Mouse (Mus musculus) heart, adult 2 months (tissue): ENCODE data around the gene Vpreb3. TPM values are rescaled to one million over a fixed set of nuclear protein-coding genes. Genes with fewer than 3 reads are reported as not detected.
A peak's percentile ranks its signal among the peaks of the same experiment; 100 is the strongest.

Experiments used
- DNase-seq, 2 experiments: peaks; one replicate each; pipeline ENCODE4 v3.0.0; 2021
- H3K27ac ChIP-seq: fragments of 200-600 bp; 2 replicates; pipeline ENCODE4 v1.8.1; 2022
- H3K27me3 ChIP-seq: fragments of 200-500 bp; 2 replicates; pipeline ENCODE4 v1.6.1; 2012; ENCODE audit warnings: mild to moderate bottlenecking, low read length, inconsistent platforms, mixed read lengths; ENCODE audit not compliant: control insufficient read depth, insufficient read depth
- H3K36me3 ChIP-seq: fragments of 200-500 bp; 2 replicates; pipeline ENCODE4 v1.6.1; 2012; ENCODE audit warnings: low read length, inconsistent platforms; ENCODE audit not compliant: control insufficient read depth, insufficient read depth
- H3K4me1 ChIP-seq: fragments of 200-500 bp; 2 replicates; pipeline ENCODE4 v1.6.1; 2011; ENCODE audit warnings: low read length; ENCODE audit not compliant: control insufficient read depth, insufficient read depth
- H3K4me3 ChIP-seq: fragments of 200-600 bp; 2 replicates; pipeline ENCODE4 v1.8.1; 2022
- H3K79me2 ChIP-seq: fragments of 200-500 bp; replicated peaks from 2 replicates; pipeline ENCODE4 v1.6.1; 2012; ENCODE audit warnings: mild to moderate bottlenecking, inconsistent platforms, low read length, moderate library complexity, mixed read lengths; ENCODE audit not compliant: control insufficient read depth, insufficient read depth
- H3K9ac ChIP-seq: fragments of 200-500 bp; 2 replicates; pipeline ENCODE4 v1.6.1; 2012; ENCODE audit warnings: low read depth, mild to moderate bottlenecking, control low read depth, inconsistent platforms, low read length, mixed read lengths
- CTCF ChIP-seq: fragments of 200-600 bp; IDR thresholded peaks from 2 replicates; pipeline ENCODE4 v1.8.1; 2022; ENCODE audit warnings: antibody characterized with exemption, mild to moderate bottlenecking, moderate library complexity
- EP300 ChIP-seq: fragments of 200-500 bp; IDR thresholded peaks from 2 replicates; pipeline ENCODE4 v1.6.1; 2011; ENCODE audit warnings: low read depth, low read length, control low read depth; ENCODE audit not compliant: insufficient read depth
- POLR2A ChIP-seq: fragments of 200-500 bp; IDR thresholded peaks from 2 replicates; pipeline ENCODE4 v1.6.1; 2011; ENCODE audit warnings: mild to moderate bottlenecking, low read depth, low read length, control low read depth; ENCODE audit not compliant: insufficient read depth
- WGBS: fragments of 180-500 bp; shearing (Covaris S2); methylation state at CpG from one replicate; pipeline ENCODE4 v1.1.7; 2018; 5-methylcytosine and 5-hydroxymethylcytosine counted together
- intact Hi-C: fragments of 180-260 bp; cut with DNase I; formaldehyde crosslinking; loops from one replicate; pipeline ENCODE4 v1.15.1; 2025
- polyA plus RNA-seq: library from polyadenylated mRNA; depleted of rRNA; stranded (reverse); fragments of >200 nt; gene quantifications from 2 replicates; pipeline ENCODE4 v1.2.3, GENCODE M21; 2012
- total RNA-seq, 2 experiments: library from RNA; stranded (reverse); gene quantifications; 2 replicates each; pipeline ENCODE4 v1.2.3; 2021

Gene Vpreb3
- total and polyA plus RNA-seq, 3 experiments = 5.9 TPM; not detected in 2

DNA sequence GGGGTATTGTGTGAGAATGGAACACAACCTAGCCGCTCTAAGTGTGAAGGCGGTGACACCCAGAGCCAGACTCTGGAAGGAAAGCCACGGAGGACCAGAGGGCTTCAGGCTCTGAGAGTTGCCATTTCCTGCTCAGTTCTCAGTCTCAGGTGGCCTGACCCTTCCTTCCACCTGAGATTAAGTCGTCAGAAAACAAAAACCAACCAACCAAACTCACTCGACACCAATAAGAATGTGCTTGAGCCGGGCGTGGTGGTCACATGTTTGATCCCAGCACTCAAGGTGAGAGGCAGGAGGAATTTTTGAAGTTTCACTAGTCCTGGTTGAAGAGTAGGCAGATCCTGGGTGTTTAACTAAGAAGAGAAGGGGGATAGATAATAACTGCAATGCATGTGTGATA, 3.0 kb downstream of the Vpreb3 start:
- WGBS = 85% methylated on average over 7 of the region's 7 CpGs
- Histone ChIP-seq H3K27me3 (no peaks in the 10 kb centered on the region), H3K4me3 (no peak overlapping the region), H3K36me3 (no peaks in the 10 kb centered on the region), H3K4me1 (peaks cover 2% of the 10 kb centered on the region; the same call in 1 of the 2 replicates), H3K27ac (no peak overlapping the region), H3K79me2 (no peaks in the 10 kb centered on the region), H3K9ac (no peak overlapping the region)
- intact Hi-C loops = no loop called here
- TF ChIP-seq EP300 = no peak
- DNase-seq = peak in 1 of 2 experiments; percentile 11

DNA sequence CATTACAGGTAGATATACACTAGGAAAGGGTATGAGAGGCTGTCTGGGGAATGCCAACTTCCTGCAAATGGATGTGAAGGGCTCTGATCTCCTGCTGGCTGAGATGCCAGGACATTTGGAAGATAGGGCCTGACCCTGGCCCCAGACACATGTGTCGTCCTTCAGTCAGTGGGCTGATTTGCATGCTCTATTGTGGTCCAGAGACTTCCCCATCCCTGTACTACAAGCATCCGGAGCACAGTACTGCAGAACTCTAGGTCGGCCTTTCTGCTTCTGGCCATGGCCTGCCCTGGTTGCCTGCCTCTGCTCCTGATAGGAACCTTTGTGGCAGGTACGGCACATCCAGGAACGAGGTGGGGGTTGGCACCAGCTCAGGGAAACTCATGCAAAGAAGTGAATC, 5.2 kb downstream of the Vpreb3 start:
- intact Hi-C loops = no loop called here

DNA sequence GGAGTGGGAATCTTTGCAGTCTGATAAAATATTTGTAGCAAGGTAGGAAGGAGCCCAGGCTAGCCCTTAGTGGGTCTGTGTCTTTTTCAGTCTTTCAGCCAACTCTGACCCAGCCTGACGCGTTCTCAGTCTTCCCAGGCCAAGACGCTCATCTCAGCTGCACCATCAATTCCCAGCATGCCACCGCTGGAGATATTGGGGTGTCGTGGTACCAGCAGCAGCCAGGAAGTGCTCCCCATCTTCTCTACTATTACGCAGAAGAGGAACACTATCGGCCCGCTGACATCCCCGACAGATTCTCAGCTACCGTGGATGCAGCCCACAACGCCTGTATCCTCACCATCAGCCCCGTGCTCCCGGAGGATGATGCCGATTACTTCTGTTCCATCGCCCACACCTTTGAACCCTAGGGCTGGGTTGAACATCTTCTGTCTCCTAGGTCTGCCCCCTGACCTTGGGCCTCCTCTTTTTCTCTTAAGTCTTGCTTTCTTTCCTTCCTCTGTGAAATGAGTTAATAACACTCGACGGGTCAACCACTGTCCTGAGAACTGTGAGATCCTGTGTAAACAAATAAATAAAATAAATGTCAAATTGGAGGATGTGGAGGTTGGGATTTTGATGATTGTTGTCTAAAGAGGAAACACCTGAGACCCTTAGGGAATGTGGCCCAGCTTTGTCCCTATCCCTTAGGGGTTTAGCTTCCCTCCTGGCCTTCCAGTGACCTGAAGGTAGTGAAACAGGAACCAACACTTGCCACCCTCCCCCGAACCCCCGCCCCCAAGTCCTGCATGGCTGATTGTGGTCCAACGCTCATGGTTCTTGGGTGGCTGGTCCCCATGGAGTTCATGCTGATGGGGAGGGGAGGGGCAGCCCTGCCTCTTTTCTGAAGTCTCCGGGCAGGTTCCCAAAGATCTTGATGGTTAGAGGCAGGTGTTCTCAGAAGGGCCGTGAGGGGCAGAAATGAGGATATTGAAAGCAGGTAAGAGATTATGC, 6.5 kb downstream of the Vpreb3 start:
- WGBS = 71% methylated on average over 22 of the region's 22 CpGs

More for the DNA sequence above, 5.2 kb downstream of the Vpreb3 start:
- Histone ChIP-seq H3K4me1 (peaks cover 2% of the 10 kb centered on the region), H3K27ac (no peak overlapping the region), H3K79me2 (no peaks in the 10 kb centered on the region), H3K27me3 (no peaks in the 10 kb centered on the region), H3K4me3 (no peak overlapping the region), H3K9ac (no peak overlapping the region), H3K36me3 (no peaks in the 10 kb centered on the region)
- TF ChIP-seq POLR2A (no peak), CTCF (no peak), EP300 (no peak)
- DNase-seq = peak in 1 of 2 experiments; percentile 8
- 81% methylated on average over 5 of the region's 5 CpGs for WGBS

DNA sequence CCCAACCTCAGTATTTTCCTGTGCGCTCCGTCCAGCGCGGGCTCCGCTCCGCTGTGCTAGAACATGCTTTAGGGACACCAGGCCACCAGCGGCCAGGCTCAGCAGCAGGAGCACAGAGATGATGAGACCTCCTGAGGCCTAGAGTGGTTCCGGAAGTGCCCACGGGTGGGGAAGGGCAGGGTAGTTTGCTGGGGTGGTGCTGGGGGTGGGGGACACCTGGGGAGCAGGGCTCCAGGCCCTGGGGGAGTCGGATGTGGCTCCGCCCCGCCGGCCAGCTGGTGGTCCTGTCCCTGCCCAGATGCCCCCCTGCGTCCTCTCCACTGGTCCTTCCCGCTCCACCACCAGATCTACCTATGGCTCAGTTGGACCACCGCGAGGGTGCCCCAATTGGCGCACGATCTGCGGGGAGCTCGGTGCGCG, 7.9 kb downstream of the Vpreb3 start:
- Histone ChIP-seq H3K79me2 (no peaks in the 10 kb centered on the region), H3K4me3 (peak overlapping the region; percentile 8; the same call in 1 of the 2 replicates), H3K27ac (no peak overlapping the region), H3K27me3 (no peaks in the 10 kb centered on the region; the same call in 1 of the 2 replicates), H3K9ac (peak overlapping the region; percentile 55), H3K4me1 (no peaks in the 10 kb centered on the region; the same call in 1 of the 2 replicates), H3K36me3 (no peaks in the 10 kb centered on the region)
- intact Hi-C loops = loop anchor here (1.0 to 5.0 kb wide), 5 partner anchors 30 to 364 kb away; partner anchors contain the start of genes Ggt5 and Smarcb1
- WGBS = 12% methylated on average over 23 of the region's 23 CpGs
- DNase-seq = peak; percentile 31 to 40
- TF ChIP-seq POLR2A (no peak), CTCF (no peak), EP300 (no peak)

More for the DNA sequence above, 6.5 kb downstream of the Vpreb3 start:
- DNase-seq = peak in 1 of 2 experiments; percentile 13
- no peaks in the 10 kb centered on the region for H3K79me2 ChIP-seq
- TF ChIP-seq EP300 (no peak), CTCF (no peak), POLR2A (no peak)
- H3K4me3 ChIP-seq = no peak overlapping the region
- H3K27me3 ChIP-seq = no peaks in the 10 kb centered on the region; the same call in 1 of the 2 replicates
- H3K4me1 ChIP-seq = peaks cover 2% of the 10 kb centered on the region
- no peaks in the 10 kb centered on the region for H3K36me3 ChIP-seq
- intact Hi-C loops = loop anchor here (2.0 to 5.0 kb wide), 2 partner anchors 29 to 362 kb away; partner anchors contain the start of genes Ggt5 and Smarcb1
- no peak overlapping the region for H3K9ac ChIP-seq
- H3K27ac ChIP-seq = no peak overlapping the region

DNA sequence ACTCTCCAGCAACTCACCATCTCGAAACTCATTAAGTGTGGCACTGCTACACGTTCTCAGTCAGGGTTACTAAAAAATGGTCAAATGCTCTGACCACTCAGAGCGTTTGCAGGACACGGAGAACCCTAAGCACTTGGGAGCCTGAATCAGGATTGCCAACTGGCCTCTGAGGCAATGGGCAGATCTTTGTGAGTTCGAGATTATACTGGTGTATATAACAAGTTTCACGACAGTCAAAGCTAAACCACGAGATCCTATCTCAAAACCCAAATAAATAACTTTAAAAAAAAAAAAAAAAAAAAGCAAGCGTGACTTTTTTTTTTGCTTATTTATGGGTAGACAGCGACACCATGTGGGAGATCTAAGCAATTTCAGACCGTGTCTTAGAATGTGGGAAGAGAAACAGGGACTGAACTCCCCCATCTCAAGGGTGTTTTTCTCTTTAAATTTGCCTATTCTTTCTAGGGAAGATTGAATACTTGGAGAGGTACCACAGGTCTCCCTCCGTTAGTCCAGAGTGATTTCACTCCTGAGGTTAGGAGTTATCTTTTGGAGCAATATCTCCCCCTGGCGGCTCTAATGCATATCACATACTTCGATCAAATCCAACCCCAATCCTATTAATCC, 8.7 kb downstream of the Vpreb3 start:
- TF ChIP-seq CTCF (peak; percentile 87), EP300 (no peak), POLR2A (no peak)
- H3K36me3 ChIP-seq = no peaks in the 10 kb centered on the region
- intact Hi-C loops = loop anchor here (1.0 to 5.0 kb wide), 5 partner anchors 31 to 364 kb away; partner anchors contain the start of genes Ggt5 and Smarcb1
- no peak overlapping the region for H3K9ac ChIP-seq
- no peaks in the 10 kb centered on the region; the same call in 1 of the 2 replicates for H3K27me3 ChIP-seq
- peak; percentile 29 to 33 for DNase-seq
- peak overlapping the region; percentile 41 for H3K4me3 ChIP-seq
- H3K27ac ChIP-seq = no peak overlapping the region
- WGBS = 2% methylated on average over 13 of the region's 13 CpGs
- H3K79me2 ChIP-seq = no peaks in the 10 kb centered on the region
- H3K4me1 ChIP-seq = no peaks in the 10 kb centered on the region; the same call in 1 of the 2 replicates
